Mouse (Mus musculus): ENCODE data around the gene Vstm2a.

DNA sequence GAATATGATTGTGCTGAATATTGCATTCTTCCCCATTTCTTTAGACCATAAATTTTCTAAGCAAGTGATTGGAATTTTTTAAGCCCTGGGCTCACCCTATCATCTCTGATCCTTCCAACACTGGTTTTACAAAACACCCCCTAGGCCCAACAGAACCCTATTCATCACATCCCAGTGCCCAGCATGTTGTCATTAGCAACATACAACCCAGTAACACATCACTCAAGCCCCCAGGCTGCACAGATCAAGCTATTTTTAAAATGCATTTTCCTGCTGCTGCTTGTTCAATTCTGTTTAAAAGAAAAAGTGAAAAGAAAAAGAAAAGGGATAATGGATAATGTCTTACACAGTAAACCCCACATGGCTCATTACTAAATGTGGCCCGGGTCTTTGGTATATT lies 42.0 kb downstream of the Vstm2a start:
- no peak for TF ChIP-seq CTCF (IDR thresholded peaks at IDR 0.05; ENCODE audit: low read depth, low read length)
- no peak for TF ChIP-seq GATA1 (IDR thresholded peaks at IDR 0.05; ENCODE audit: borderline replicate concordance, low read length)
- no peak for TF ChIP-seq TAL1 (conservative IDR thresholded peaks at IDR 0.05; ENCODE audit: low read depth, low read length)
- no peak for TF ChIP-seq GATA2 (IDR thresholded peaks at IDR 0.05; ENCODE audit: borderline replicate concordance, low read depth, low read length)
